Mouse (Mus musculus): Measurements from ENCODE around the gene Gm10715. TPM values are rescaled to one million over a fixed set of nuclear protein-coding genes. Genes with fewer than 3 reads are reported as not detected.
"Not testable (repeated sequence)": the region's sequence is repeated elsewhere in the genome, so short reads cannot be mapped to it uniquely, and the experiment has no call there.

Gm10715 gene
- total RNA-seq, 1 experiment, result not detected

DNA sequence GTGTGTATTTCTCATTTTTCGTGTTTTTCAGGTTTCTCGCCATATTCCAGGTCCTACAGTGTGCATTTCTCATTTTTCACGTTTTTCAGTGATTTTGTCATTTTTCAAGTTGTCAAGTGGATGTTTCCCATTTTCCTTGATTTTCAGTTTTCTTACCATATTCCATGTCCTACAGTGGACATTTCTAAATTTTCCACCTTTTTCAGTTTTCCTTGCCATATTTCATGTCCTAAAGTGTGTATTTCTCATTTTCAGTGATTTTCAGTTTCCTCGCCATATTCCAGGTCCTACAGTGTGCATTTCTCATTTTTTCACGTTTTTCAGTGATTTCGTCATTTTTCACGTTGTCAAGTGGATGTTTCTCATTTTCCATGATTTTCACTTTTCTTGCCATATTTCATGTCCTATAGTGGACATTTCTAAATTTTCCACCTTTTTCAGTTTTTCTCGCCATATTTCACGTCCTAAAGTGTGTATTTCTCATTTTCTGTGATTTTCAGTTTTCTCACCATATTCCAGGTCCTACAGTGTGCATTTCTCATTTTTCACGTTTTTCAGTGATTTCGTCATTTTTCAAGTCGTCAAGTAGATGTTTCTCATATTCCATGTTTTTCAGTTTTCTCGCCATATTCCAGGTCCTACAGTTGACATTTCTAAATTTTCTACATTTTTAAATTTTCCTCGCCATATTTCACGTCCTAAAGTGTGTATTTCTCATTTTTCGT, 7.2 kb upstream of the Gm10715 start:
- H3K4me3 ChIP-seq (ENCODE audit: insufficient read depth in 1 of 2, low read depth in 1 of 2, low read length in 2 of 2, poor library complexity in 1 of 2, severe bottlenecking in 1 of 2); H3K4me1 ChIP-seq (ENCODE audit: control insufficient read depth in 2 of 2, insufficient read depth in 2 of 2, low read length in 2 of 2, poor library complexity in 1 of 2); H3K9ac ChIP-seq (ENCODE audit: insufficient read depth, low read depth, low read length, poor library complexity, severe bottlenecking); H3K36me3 ChIP-seq (ENCODE audit: control insufficient read depth, insufficient read depth, low read length, poor library complexity, severe bottlenecking); H3K9me3 ChIP-seq (ENCODE audit: control insufficient read depth, insufficient read depth, low read depth, low read length); DNase-seq (ENCODE audit: low read depth, low spot score); H3K27ac ChIP-seq (ENCODE audit: insufficient read depth, low read depth, low read length, poor library complexity, severe bottlenecking); in situ Hi-C loops (cut with MboI; ENCODE audit: low sequenced_read_pairs in 2 of 2, unreplicated experiment in 2 of 2): not testable (repeated sequence)

DNA sequence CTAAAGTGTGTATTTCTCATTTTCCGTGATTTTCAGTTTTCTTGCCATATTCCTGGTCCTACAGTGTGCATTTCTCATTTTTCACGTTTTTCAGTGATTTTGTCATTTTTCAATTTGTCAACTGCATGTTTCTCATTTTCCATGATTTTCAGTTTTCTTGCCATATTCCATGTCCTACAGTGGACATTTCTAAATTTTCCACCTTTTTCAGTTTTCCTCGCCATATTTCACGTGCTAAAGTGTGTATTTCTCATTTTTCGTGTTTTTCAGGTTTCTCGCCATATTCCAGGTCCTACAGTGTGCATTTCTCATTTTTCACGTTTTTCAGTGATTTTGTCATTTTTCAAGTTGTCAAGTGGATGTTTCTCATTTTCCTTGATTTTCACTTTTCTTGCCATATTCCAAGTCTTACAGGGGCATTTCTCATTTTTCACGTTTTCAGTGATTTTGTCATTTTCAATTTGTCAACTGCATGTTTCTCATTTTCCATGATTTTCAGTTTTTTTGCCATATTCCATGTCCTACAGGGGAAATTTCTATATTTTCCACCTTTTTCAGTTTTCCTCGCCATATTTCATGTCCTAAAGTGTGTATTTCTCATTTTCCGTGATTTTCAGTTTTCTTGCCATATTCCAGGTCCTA, 5.9 kb upstream of the Gm10715 start:
- H3K27ac ChIP-seq (ENCODE audit: insufficient read depth, low read depth, low read length, poor library complexity, severe bottlenecking); in situ Hi-C loops (cut with MboI; ENCODE audit: low sequenced_read_pairs in 2 of 2, unreplicated experiment in 2 of 2); H3K9ac ChIP-seq (ENCODE audit: insufficient read depth, low read depth, low read length, poor library complexity, severe bottlenecking): not testable (repeated sequence)

GRCm38 (mm10) chr9:3034299-3034698, 2.4 kb upstream of the Gm10715 start, which contains the start of gene Gm17535:
TSS of gene Gm17535 (plus strand) at chr9:3034599.
- H3K4me3 ChIP-seq (ENCODE audit: insufficient read depth in 1 of 2, low read depth in 1 of 2, low read length in 2 of 2, poor library complexity in 1 of 2, severe bottlenecking in 1 of 2); DNase-seq (ENCODE audit: low read depth, low spot score); H3K9ac ChIP-seq (ENCODE audit: insufficient read depth, low read depth, low read length, poor library complexity, severe bottlenecking); H3K9me3 ChIP-seq (ENCODE audit: control insufficient read depth, insufficient read depth, low read depth, low read length); in situ Hi-C loops (cut with MboI; ENCODE audit: low sequenced_read_pairs in 2 of 2, unreplicated experiment in 2 of 2); H3K36me3 ChIP-seq (ENCODE audit: control insufficient read depth, insufficient read depth, low read length, poor library complexity, severe bottlenecking); H3K4me1 ChIP-seq (ENCODE audit: control insufficient read depth in 2 of 2, insufficient read depth in 2 of 2, low read length in 2 of 2, poor library complexity in 1 of 2); H3K27ac ChIP-seq (ENCODE audit: insufficient read depth, low read depth, low read length, poor library complexity, severe bottlenecking): not testable (repeated sequence)

More for the DNA sequence above, 5.9 kb upstream of the Gm10715 start:
- H3K4me1 ChIP-seq (ENCODE audit: control insufficient read depth in 2 of 2, insufficient read depth in 2 of 2, low read length in 2 of 2, poor library complexity in 1 of 2); H3K36me3 ChIP-seq (ENCODE audit: control insufficient read depth, insufficient read depth, low read length, poor library complexity, severe bottlenecking); H3K4me3 ChIP-seq (ENCODE audit: insufficient read depth in 1 of 2, low read depth in 1 of 2, low read length in 2 of 2, poor library complexity in 1 of 2, severe bottlenecking in 1 of 2); H3K9me3 ChIP-seq (ENCODE audit: control insufficient read depth, insufficient read depth, low read depth, low read length); DNase-seq (ENCODE audit: low read depth, low spot score): not testable (repeated sequence)

DNA sequence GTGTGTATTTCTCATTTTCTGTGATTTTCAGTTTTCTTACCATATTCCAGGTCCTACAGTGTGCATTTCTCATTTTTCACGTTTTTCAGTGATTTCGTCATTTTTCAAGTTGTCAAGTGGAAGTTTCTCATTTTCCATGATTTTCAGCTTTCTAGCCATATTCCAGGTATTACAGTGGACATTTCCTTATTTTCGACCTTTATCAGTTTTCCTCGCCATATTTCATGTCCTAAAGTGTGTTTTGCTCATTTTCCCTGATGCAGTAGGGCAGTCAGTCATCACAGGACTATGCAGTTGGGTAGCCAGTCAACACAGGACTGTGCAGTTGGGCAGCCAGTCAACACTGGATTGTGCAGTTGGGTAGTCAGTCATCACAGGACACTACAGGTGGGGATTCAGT, 1.5 kb downstream of the Gm10715 start:
- DNase-seq (ENCODE audit: low read depth, low spot score); H3K36me3 ChIP-seq (ENCODE audit: control insufficient read depth, insufficient read depth, low read length, poor library complexity, severe bottlenecking); in situ Hi-C loops (cut with MboI; ENCODE audit: low sequenced_read_pairs in 2 of 2, unreplicated experiment in 2 of 2); H3K4me1 ChIP-seq (ENCODE audit: control insufficient read depth in 2 of 2, insufficient read depth in 2 of 2, low read length in 2 of 2, poor library complexity in 1 of 2); H3K27ac ChIP-seq (ENCODE audit: insufficient read depth, low read depth, low read length, poor library complexity, severe bottlenecking); H3K9ac ChIP-seq (ENCODE audit: insufficient read depth, low read depth, low read length, poor library complexity, severe bottlenecking); H3K4me3 ChIP-seq (ENCODE audit: insufficient read depth in 1 of 2, low read depth in 1 of 2, low read length in 2 of 2, poor library complexity in 1 of 2, severe bottlenecking in 1 of 2); H3K9me3 ChIP-seq (ENCODE audit: control insufficient read depth, insufficient read depth, low read depth, low read length): not testable (repeated sequence)

Other genes with a start within 250 kb of the Gm10715 start
- gene Gm10722, start 36.0 kb upstream of the Gm10715 start, total RNA-seq (2012; rRNA removed), result not detected in 2 replicates
- 0.40 TPM in 1 of 2 replicates, not detected in the other for gene Gm11168, start 33.5 kb upstream of the Gm10715 start, total RNA-seq (2012; rRNA removed)
- gene Gm10721, start 23.7 kb upstream of the Gm10715 start, total RNA-seq (2012; rRNA removed), result 0.76 TPM in 1 of 2 replicates, not detected in the other
- gene Gm10720, start 21.2 kb upstream of the Gm10715 start, total RNA-seq (2012; rRNA removed), result 0.85 TPM in 1 of 2 replicates, not detected in the other
- 3.4 and 7.4 TPM in 2 replicates for gene Gm10719, start 19.5 kb upstream of the Gm10715 start, total RNA-seq (2012; rRNA removed)
- 3.5 and 9.1 TPM in 2 replicates for gene Gm10718, start 13.3 kb upstream of the Gm10715 start, total RNA-seq (2012; rRNA removed)
- not detected in 2 replicates for gene Gm10717, start 11.5 kb upstream of the Gm10715 start, total RNA-seq (2012; rRNA removed)
- not detected in 2 replicates for gene Gm17535, start 2.3 kb upstream of the Gm10715 start, total RNA-seq (2012; rRNA removed)

Data from ES-E14 (cell line).